Mouse (Mus musculus): ENCODE measurements around the gene Yars. TPM values are rescaled to one million over a fixed set of nuclear protein-coding genes. Genes with fewer than 3 reads are reported as not detected.

Gene Yars
- total RNA-seq, 2 experiments from 2014 or later = 47.6 to 50.1 TPM

DNA sequence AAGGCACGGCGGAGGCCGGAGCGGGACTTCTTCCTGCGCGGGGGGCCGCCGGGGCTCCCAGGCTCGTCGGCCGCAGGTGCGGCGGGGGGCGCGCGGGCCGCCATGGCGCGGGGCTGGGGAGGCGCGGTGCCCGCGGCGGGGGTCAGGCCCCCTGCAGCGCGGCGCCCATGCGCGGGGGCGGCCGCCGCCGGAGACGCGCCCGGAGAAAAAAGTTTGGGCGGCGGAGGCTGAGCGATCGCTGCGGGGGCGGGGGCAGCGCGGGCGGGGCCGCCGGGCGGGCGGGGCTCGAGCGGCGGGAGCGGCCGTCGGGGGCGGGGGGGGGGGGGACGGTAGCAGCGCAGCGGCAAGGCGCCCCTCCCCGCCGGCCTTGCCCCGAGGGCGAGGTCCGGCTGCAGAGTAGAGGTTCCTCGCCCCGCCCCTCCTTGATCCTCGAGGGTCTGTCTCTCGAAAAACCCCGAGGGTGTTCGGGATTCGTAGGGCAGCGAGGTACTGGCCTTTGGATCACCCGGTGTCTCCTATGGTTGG is 58.7 kb downstream of the Yars start:
- DNase-seq (ENCODE audit: low spot score in 2 of 2) = no peak

DNA sequence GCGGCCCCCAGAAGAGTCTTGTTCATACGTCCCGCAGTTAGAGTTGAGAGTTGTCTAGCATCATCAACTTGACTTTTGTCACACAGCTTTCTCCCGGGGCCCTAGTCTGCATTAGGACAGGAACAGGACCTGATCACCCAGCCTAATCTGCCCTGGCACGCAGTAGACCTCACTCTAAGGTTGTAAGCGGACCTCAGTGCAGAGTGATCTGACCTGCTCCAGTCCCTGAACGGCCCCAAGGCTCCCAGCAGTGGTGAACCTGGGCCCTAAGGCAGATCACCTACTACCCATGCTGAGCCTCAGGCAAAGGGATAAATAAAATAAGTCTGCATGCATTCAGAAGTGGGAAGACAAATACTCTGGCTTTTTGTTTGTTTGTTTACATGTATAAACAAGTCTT is 59.7 kb downstream of the Yars start:
- no peak for DNase-seq (ENCODE audit: low spot score in 2 of 2)

DNA sequence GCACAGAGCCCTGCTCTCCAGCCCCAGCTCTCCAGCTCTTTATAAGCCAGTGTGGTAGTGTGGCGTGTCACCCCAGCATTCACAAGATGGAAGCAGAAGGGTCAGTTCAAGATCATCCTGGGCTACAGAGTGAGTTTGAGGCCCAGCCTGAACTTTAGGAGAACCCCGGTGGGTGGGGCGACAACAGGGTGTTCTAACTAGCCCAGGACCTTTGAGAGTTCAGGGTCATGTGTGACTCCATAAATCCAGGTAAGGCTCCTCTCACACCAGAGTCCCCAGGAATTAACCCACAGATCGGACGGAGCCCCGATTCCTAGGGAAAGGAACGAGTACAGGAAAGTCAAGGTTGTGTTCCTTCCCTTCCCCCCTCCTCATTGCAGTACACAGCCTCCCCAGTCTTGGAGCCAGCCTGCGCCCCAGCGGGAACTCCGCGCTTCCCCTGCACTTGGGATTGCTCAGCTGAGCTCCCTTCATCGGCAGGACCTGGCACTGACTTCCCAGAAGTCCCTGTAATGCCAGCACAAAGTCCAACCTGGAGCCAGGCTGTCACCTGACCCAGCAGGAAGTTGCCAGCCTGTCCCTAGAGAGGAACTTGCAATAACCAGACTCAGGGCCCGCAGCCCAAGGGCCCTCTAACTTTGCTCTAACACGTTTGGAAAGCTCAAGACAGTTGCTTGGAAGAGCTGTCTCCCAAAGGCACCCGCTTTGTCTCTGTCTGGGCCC is 61.4 kb downstream of the Yars start:
- no peak for DNase-seq (ENCODE audit: low spot score in 2 of 2)

DNA sequence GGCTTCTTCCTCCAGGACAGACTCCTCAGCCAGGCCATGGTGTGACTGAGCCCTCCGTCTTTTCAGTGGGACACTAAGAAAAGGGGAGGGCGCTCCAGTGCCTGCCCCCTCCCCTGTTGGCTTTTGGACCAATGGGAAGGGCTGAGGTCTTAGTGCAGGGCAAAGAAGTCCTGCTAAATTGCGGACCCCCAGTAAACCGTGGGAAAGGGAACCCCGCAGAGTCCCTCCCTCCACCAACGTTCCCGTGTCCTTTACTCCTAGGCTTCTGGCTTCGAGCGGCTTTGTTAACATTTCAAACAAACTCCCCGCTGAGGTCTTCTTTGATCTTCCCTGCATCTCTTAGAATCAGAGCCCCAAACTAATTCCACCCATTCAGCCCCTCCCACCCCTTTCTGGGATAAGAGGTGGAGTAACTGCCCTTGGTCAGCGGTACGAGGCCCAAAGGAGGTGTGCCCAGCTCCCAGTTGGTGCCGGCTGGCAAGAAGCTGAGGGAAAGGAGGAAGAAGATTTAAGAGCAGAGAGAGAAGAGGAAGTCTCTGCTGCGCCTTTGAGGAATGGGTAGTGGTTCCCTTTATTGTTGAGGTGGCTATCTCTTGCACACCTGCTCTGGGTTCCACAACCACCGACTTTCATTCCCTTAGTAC is 62.0 kb downstream of the Yars start:
- DNase-seq (ENCODE audit: low spot score in 2 of 2) = no peak

DNA sequence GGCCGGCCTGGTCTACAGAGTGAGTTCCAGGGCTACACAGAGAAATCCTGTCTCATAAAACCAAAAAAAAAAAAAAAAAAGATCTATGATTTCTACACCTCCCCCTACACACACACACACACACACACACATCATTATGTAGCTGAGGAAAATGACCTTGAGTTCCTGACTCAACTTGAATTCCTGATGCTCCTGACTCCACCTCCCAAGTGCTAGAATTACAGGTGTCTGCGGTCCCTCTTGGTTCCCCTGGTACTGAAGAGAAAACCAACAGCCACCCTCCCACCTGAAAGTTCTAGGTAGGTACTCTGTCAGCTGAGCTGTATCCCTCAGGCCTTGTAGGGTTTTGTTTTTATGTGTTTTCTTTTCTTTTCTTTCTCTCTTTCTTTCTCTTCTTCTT is 62.9 kb downstream of the Yars start:
- no peak for DNase-seq (ENCODE audit: low spot score in 2 of 2)

DNA sequence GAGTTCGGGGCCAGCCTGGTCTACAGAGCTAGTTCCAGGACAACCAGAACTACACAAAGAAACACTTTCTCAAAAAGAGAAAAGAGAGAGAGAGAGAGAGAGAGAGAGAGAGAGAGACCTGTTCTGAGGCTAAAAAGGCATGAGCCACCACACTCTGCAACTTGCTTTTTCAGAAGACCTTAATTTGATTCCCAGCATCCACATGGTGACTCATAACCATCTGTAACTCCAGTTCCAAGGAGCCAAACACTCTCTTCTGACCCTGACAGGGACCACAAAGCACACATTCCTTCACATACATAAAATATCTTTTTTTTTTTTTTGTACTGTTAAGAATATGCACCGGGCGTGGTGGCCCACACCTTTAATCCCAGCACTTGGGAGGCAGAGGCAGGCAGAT is 65.0 kb downstream of the Yars start:
- no peak for DNase-seq (ENCODE audit: low spot score in 2 of 2)

DNA sequence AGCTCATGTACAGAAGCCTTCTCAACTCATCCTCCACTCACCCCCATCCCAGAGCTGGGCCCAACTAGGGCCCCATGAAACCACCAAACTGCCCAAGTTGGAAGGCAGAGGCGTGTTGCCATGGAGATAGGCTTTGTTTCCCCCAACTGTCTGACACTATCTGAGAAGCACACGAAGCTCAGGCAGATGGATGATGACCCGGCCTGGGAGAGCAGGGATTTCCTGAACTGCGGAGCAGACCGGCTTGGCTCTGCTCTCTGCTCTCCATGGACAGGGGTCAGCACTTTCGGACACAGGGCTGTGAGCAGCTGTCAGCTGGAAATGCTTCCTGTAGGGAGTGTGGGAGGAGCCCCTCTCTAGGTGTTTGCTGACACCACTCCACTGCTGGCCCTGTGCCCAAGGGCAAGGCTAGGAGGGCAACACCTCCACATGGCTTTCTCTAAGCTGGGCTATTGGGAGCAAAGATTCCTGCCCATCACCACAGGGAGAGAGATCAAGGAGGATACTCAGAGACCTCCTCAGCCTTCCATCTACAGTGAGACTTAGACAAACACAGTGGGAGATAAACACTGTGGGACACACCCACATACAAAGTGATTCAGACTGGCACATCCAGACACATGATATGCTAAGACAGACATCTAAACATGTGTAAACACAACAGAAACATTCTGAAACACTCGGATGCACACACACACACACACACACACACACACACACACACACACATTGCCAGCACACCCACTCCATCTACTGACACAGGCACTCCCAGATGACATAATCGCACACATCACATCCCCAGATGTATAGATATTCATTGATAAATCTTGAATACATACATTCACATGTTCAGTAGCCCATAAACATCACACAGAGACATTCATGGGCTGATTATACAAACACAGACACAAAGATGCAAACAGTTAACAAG is 67.2 kb downstream of the Yars start:
- peak in 1 of 2 experiments; percentile 35 for DNase-seq (ENCODE audit: low spot score in 2 of 2)

DNA sequence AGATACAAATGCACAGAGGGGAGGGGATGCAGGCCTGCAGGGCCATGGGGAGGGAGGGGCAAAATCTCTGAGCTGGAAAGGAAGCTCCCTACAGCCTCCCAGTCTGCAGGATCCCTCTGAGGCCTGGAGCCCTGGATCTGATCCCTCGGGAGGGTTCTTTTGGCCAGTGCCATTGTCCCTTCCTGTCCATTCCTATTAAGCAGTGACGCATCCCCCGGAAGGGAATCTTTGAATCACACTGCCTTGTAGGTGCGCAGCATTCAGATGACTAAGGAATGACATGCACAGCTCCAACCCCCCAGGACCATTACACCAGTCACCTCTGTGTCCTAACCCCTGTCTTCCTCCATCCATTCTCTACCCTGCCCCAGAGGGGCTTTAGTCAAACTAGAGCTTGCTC is 69.5 kb downstream of the Yars start:
- DNase-seq (ENCODE audit: low spot score in 2 of 2) = no peak

DNA sequence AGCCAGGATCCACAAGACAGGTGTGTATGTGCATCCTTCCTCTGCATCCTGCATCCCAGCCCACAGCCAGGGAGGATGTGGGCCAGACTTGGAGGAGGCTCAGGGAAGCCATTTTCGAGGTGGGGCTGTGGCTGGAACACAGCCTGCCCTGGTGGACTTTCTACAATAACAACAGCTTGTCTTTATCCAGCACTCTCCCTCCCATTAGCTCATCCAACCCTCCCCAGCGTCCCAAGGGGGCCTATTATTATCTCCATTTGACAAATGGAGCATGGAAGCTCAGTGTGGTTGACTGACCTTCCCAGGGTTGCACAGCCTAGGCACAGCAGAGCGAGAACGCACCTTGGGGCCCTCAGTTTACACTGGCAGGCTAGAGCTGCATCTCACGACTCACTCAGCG is 71.1 kb downstream of the Yars start:
- no peak for DNase-seq (ENCODE audit: low spot score in 2 of 2)

DNA sequence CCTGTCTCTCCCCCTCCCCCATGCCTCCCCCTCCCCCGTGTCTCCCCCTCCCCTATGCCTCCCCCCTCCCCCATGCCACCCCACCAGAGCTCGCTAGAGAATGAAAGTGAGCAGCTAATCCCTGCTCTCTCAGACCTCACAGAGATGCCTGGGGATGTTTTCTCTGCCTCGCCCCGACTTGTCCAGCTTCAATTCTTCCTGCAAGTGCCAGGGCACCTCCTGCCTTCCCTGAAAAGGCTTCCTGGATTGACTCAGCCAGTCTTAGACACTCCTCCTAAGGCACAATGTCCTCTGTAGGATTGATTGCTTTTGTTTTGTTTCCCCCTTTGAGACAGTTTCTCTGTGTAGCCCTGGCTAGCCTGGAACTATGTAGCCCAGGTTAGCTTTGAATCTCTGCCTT is 71.6 kb downstream of the Yars start, which contains the start of gene C77080:
TSS of gene C77080 (minus strand) at position 209 of the 400 bp plus-strand sequence.
- no peak for DNase-seq (ENCODE audit: low spot score in 2 of 2)

DNA sequence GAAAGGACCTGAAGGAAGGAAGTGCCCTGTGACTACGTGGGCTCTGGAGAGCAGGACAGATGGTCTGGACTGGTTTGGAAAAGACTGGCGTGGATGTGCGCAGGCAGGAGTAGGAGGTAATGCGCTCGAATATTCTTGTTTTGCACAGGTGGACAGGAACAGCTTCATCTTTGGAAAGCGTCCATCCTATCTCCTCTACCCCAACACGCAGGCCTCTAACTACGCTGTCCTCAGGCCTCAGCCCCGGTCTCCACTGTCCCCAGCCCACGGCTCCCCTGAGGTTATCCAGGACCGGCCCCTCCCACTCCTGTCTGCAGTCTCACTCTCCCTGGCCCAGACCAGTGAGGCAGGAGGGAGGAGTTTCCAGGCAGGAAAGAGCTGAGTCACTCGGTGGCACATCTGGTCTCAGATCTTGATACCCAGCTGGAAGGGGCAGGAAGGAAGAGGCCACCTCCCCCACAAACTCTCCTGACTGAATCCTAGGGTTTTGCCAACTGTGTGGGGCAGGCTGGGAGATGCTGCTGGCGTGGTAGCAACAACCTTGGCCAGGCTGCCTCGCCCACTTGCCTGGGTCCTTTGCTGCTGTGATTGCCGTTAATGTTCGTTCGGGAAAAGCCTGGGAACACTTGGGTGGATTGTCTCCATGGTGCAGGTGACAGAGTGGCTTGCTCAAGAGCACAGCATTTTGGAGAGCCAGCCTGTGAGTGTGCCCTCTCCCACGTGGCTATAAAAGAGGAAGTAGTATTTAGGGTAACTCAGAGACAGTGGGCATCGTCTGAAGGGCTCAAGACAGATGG is 73.9 kb downstream of the Yars start:
- DNase-seq (ENCODE audit: low spot score in 2 of 2) = peak in 1 of 2 experiments; percentile 24

DNA sequence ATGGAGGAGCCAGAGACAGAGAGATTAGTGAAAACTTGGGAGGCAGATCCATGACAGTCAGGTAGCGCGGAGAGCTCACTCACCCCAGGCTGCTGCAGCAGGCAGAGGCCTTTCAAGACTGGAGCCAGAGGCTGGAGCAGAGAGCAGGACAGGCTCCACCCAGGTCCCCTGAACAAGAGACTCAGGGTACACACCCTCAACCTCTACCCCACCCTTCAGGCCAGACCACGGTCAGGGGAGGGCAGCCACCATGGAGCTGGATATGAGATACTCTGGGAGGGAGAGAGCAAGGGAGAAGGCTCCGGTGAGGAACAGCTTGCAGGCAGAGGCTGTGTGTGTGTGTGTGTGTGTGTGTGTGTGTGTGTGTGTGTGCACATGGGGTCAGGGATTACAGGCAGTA is 76.6 kb downstream of the Yars start:
- no peak for DNase-seq (ENCODE audit: low spot score in 2 of 2)

DNA sequence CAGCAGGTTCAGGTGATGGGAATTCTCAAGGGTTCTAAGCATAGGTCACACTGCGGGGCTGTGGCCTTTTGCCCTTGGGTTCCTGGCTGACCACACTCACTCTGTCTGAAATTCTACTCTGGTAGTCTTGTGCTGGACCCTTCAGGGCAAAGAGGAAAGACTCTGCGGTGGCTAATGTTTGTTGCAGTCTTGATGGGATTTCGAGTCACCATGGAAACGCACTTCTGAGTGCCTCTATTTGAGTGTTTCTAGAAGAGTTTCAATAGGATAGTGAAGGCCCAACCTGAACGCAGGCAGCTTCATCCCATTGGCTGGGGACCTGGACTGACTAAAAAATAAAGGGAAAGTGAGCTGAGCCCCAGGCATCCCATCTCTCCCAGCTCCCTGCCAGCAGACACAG is 77.3 kb downstream of the Yars start:
- no peak for DNase-seq (ENCODE audit: low spot score in 2 of 2)

DNA sequence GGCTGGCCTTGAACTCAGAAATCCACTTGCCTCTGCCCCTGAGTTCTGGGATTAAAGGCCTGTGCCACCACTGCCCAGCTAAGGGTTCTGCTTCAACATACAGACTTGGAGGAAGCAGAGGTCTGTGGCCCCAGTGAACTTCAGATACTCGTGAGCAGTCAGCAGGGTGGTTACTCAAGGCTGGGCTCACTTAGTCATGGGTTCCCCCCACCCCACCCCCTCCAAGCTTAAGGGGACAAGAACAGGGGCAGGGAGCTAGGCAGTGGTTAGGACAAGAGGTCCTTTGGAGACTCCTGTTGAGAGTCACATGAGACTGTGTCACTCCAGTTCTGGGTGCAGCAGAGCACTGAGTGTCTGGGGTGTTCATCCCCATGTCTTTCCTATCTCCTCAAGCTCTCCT is 79.1 kb downstream of the Yars start:
- no peak for DNase-seq (ENCODE audit: low spot score in 2 of 2)

Other genes starting within 250 kb of the Yars start
- 1 to 10 TPM; 7.0 to 7.2 TPM for gene Azin2, start 227.3 kb upstream of the Yars start, total RNA-seq (2021)
- gene Ak2, start 197.8 kb upstream of the Yars start, total RNA-seq (2021) = 10 to 100 TPM; 58.2 to 67.2 TPM
- 10 to 100 TPM; 16.0 to 18.0 TPM for gene Rnf19b, start 131.5 kb upstream of the Yars start, total RNA-seq (2021)
- gene Tmem54, start 84.2 kb upstream of the Yars start, total RNA-seq (2021) = under 1 TPM in 1 of 2 experiments, not detected in 1; 0.73 TPM
- 1 to 10 TPM in 1 of 2 experiments, under 1 TPM in 1; 0.52 to 1.1 TPM for gene Hpca, start 67.7 kb upstream of the Yars start, total RNA-seq (2021)
- 10 to 100 TPM; 52.3 to 54.3 TPM for gene Fndc5, start 52.8 kb upstream of the Yars start, total RNA-seq (2021)
- 10 to 100 TPM; 20.4 to 21.7 TPM for gene S100pbp, start within 50 bp of the Yars start, total RNA-seq (2021)
- gene C77080, start 71.6 kb downstream of the Yars start, total RNA-seq (2021) = 1 to 10 TPM; 8.2 to 9.7 TPM
- 10 to 100 TPM; 77.8 to 78.7 TPM for gene Sync, start 97.9 kb downstream of the Yars start, total RNA-seq (2021)
- 100 to 1,000 TPM; 166 to 179 TPM for gene Rbbp4, start 145.6 kb downstream of the Yars start, total RNA-seq (2021)
- gene Zbtb8os, start 145.9 kb downstream of the Yars start, total RNA-seq (2021) = 10 to 100 TPM; 28.2 to 28.8 TPM
- gene Zbtb8a, start 188.4 kb downstream of the Yars start, total RNA-seq (2021) = 1 to 10 TPM; 6.7 to 7.5 TPM